Mouse (Mus musculus): ENCODE measurements around the gene Rab3d. TPM values are rescaled to one million over a fixed set of nuclear protein-coding genes. Genes with fewer than 3 reads are reported as not detected.
A peak's percentile ranks its signal among the peaks of the same experiment; 100 is the strongest.

Rab3d gene
- polyA plus RNA-seq, 1 experiment from 2014 or later, result 12.0 TPM

- Histone ChIP-seq H3K36me3 (replicated peaks) (no peaks in the 10 kb centered on the region), H3K27ac (replicated peaks) (no peak overlapping the region), H3K4me3 (replicated peaks) (no peak overlapping the region), H3K9ac (no peak overlapping the region), H3K4me1 (replicated peaks) (peaks cover 8% of the 10 kb centered on the region), H3K27me3 (peaks cover 22% of the 10 kb centered on the region), H3K4me2 (0 out of 2 replicates have a peak overlapping the region, but pooled peaks have one; percentile 67), H3K9me3 (replicated peaks) (no peaks in the 10 kb centered on the region)
- 76% methylated on average over 4 of the region's 4 CpGs for WGBS (ENCODE audit: insufficient replicate concordance)
- no peak for ATAC-seq (ENCODE audit: insufficient read depth)
Measured at GRCm38 (mm10) chr9:21937711-21938175, 19.8 kb upstream of the Rab3d start.

- 2% methylated on average over 43 of the region's 43 CpGs for WGBS (ENCODE audit: insufficient replicate concordance)
- Histone ChIP-seq H3K4me3 (replicated peaks) (peak within 1 kb of the TSS; percentile 49), H3K4me2 (peak within 1 kb of the TSS; percentile 67), H3K4me1 (replicated peaks) (peaks cover 12% of the 10 kb centered on the region), H3K27me3 (peaks cover 22% of the 10 kb centered on the region), H3K9me3 (replicated peaks) (no peaks in the 10 kb centered on the region), H3K9ac (0 out of 2 replicates have a peak within 1 kb of the TSS, but pooled peaks have one; percentile 0), H3K27ac (replicated peaks) (no peak within 1 kb of the TSS), H3K36me3 (replicated peaks) (no peaks in the 10 kb centered on the region)
- peak; percentile 86 for ATAC-seq (ENCODE audit: insufficient read depth)
Measured at GRCm38 (mm10) chr9:21936692-21937570, 18.9 kb upstream of the Rab3d start, which contains the start of gene Plppr2. Gene Plppr2 (plus strand): TSS chr9:21937033.

DNA sequence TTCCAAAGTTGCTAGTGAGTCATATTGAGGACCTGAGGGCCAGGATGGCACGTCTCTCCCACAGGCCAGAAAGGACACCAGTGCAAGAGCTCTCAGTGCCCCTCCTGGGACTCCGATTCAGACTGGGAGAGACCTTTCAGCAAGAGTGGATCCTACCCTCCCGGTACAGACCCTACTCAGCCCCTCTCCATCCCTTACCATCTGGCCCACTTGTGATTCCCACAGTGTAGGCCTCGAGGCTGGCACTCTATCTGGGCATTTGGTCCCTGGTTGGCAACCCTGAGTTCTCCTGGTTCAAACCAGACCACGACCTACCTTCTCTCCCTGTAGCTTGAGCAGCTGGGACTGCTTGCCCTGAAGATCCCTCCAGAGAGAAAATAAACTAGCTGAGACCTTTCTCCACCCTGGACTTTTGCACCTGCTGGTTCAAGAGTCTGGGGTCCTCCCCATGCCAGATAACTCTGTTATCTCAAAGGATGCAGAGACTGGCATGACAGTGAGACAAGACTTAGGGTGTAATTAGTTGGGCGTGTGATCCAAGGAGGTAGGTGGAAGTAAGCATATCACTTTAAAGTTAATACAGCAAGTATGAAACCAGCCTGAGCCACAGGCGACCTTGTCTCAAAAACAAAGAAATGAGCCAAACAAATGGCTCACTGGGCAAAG is 17.6 kb upstream of the Rab3d start:
- H3K27ac ChIP-seq (replicated peaks), result no peak overlapping the region
- H3K4me1 ChIP-seq (replicated peaks), result peaks cover 15% of the 10 kb centered on the region
- H3K27me3 ChIP-seq, result peaks cover 22% of the 10 kb centered on the region
- 50% methylated on average over 7 of the region's 7 CpGs for WGBS (ENCODE audit: insufficient replicate concordance)
- no peak overlapping the region for H3K9ac ChIP-seq
- no peak for ATAC-seq (ENCODE audit: insufficient read depth)
- H3K9me3 ChIP-seq (replicated peaks), result no peaks in the 10 kb centered on the region
- no peak overlapping the region for H3K4me2 ChIP-seq
- H3K36me3 ChIP-seq (replicated peaks), result no peaks in the 10 kb centered on the region
- H3K4me3 ChIP-seq (replicated peaks), result no peak overlapping the region

DNA sequence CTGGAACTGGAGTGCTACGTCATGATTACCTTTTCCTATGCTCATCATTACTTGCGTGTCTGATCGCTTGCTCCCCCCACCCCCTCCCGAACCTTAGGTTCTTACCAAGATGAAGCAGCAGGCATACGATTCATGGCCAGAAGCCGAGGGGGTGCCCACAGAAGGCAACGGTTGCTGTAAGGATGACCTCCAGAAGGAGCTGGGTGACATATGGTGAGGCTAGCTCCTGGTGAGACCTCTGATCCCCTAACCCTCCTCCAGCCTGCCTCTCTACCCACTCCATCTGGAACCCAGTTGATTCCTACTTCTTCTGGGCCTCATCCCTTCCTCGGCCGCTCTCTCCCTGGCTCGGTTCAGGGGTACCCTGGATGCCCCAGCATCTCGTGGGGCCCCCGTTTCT is 16.0 kb upstream of the Rab3d start:
- H3K4me2 ChIP-seq, result no peak overlapping the region
- H3K9me3 ChIP-seq (replicated peaks), result no peaks in the 10 kb centered on the region
- H3K36me3 ChIP-seq (replicated peaks), result no peaks in the 10 kb centered on the region
- 75% methylated on average over 12 of the region's 12 CpGs for WGBS (ENCODE audit: insufficient replicate concordance)
- peaks cover 22% of the 10 kb centered on the region for H3K27me3 ChIP-seq
- no peak overlapping the region for H3K4me3 ChIP-seq (replicated peaks)
- H3K27ac ChIP-seq (replicated peaks), result no peak overlapping the region
- peaks cover 15% of the 10 kb centered on the region for H3K4me1 ChIP-seq (replicated peaks)
- ATAC-seq (ENCODE audit: insufficient read depth), result no peak
- no peak overlapping the region for H3K9ac ChIP-seq

GRCm38 (mm10) chr9:21932445-21933137 is 14.6 kb upstream of the Rab3d start:
- Histone ChIP-seq H3K27ac (replicated peaks) (no peak overlapping the region), H3K4me3 (replicated peaks) (no peak overlapping the region), H3K4me1 (replicated peaks) (peaks cover 16% of the 10 kb centered on the region), H3K9me3 (replicated peaks) (no peaks in the 10 kb centered on the region), H3K36me3 (replicated peaks) (no peaks in the 10 kb centered on the region), H3K27me3 (peaks cover 22% of the 10 kb centered on the region), H3K4me2 (no peak overlapping the region), H3K9ac (no peak overlapping the region)
- 42% methylated on average over 12 of the region's 12 CpGs for WGBS (ENCODE audit: insufficient replicate concordance)
- no peak for ATAC-seq (ENCODE audit: insufficient read depth)

DNA sequence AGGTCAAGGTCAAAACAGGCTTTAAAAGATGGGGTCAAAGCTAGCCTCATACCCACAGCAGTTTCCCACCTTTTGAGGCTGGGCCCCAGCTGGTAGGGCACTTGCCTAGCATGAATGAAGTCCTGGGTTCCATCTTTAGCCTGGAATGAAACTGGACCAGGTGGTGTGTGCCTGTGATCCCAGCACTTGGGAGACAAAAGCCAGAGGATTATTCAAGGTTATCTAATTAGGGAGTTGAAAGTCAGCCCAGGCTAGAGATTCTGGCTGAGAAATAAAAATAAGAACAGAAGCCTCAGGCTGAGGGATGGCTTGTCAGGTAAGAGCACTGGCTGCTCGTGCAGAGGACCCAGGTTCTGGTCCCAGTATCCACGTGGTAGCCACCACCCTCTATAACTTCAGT is 14.0 kb upstream of the Rab3d start:
- ATAC-seq (ENCODE audit: insufficient read depth), result no peak
- peaks cover 19% of the 10 kb centered on the region for H3K4me1 ChIP-seq (replicated peaks)
- H3K9ac ChIP-seq, result no peak overlapping the region
- H3K36me3 ChIP-seq (replicated peaks), result no peaks in the 10 kb centered on the region
- no peak overlapping the region for H3K4me2 ChIP-seq
- no peak overlapping the region for H3K4me3 ChIP-seq (replicated peaks)
- peaks cover 22% of the 10 kb centered on the region for H3K27me3 ChIP-seq
- 38% methylated on average over 2 of the region's 2 CpGs for WGBS (ENCODE audit: insufficient replicate concordance)
- H3K27ac ChIP-seq (replicated peaks), result no peak overlapping the region
- H3K9me3 ChIP-seq (replicated peaks), result no peaks in the 10 kb centered on the region

DNA sequence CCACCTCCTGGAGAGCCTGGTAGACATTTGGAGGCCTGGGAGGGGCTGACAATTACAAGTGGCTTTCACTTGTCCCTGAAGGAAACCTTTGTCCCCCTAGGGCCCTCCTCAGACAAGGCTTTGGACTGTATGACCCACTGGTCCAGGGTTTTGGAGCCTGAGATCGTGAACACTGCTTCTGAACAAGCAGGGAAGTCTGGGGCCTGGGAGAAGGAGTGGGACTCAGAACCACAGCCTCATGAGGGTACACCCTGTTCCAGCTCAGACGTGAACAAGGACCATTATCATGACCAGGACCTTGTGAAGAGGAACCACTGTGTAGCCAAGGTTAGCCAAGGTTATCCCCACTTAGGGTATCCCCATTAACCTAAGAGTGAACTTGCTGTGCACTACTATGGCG is 11.2 kb upstream of the Rab3d start:
- no peak overlapping the region for H3K9ac ChIP-seq
- no peak overlapping the region for H3K4me2 ChIP-seq
- no peak overlapping the region for H3K4me3 ChIP-seq (replicated peaks)
- no peaks in the 10 kb centered on the region for H3K9me3 ChIP-seq (replicated peaks)
- peaks cover 6% of the 10 kb centered on the region; the same call in 1 of the 2 replicates for H3K36me3 ChIP-seq (replicated peaks)
- H3K27me3 ChIP-seq, result peaks cover 10% of the 10 kb centered on the region
- H3K4me1 ChIP-seq (replicated peaks), result peaks cover 36% of the 10 kb centered on the region
- no peak for ATAC-seq (ENCODE audit: insufficient read depth)
- no peak overlapping the region for H3K27ac ChIP-seq (replicated peaks)
- WGBS (ENCODE audit: insufficient replicate concordance), result 61% methylated on average over 3 of the region's 3 CpGs

- Histone ChIP-seq H3K27ac (replicated peaks) (peak within 1 kb of the TSS; percentile 31), H3K27me3 (no peaks in the 10 kb centered on the region; the same call in 1 of the 2 replicates), H3K9me3 (replicated peaks) (no peaks in the 10 kb centered on the region), H3K4me2 (peak within 1 kb of the TSS; percentile 60), H3K4me3 (replicated peaks) (peak within 1 kb of the TSS; percentile 48), H3K9ac (peak within 1 kb of the TSS; percentile 12; the same call in 1 of the 2 replicates), H3K36me3 (replicated peaks) (peaks cover 6% of the 10 kb centered on the region; the same call in 1 of the 2 replicates), H3K4me1 (replicated peaks) (peaks cover 46% of the 10 kb centered on the region)
- ATAC-seq (ENCODE audit: insufficient read depth), result peak; percentile 80
- WGBS (ENCODE audit: insufficient replicate concordance), result under 1% methylated on average over 28 of the region's 28 CpGs
Measured at GRCm38 (mm10) chr9:21927208-21927753, 9.3 kb upstream of the Rab3d start, which contains the start of the genes Ccdc159 and Tmem205. Gene Ccdc159 (plus strand): TSS chr9:21927471. Gene Tmem205 (minus strand): TSS chr9:21927556.

DNA sequence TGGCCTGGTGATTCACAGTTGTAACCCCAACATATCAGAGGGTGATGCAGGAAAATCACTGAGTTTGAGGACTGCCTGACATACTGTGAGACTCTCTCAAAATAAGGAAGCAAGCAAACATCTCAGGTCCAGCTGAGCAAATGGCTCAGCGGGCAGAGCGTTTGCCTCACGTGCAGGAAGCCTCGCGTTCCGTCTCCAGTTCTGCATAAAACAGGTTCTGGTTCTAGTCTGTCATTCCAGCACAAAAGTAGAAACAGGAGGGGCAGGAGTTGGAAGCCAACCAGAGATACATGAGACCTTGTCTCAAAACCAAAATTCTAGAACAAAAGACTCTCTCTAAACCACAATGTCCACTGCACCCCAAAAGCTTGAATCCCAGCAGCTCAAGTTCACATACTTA is 8.8 kb upstream of the Rab3d start:
- Histone ChIP-seq H3K9me3 (replicated peaks) (no peaks in the 10 kb centered on the region), H3K4me1 (replicated peaks) (peaks cover 43% of the 10 kb centered on the region), H3K4me2 (peak overlapping the region; percentile 60), H3K4me3 (replicated peaks) (peak overlapping the region; percentile 48), H3K27me3 (no peaks in the 10 kb centered on the region), H3K36me3 (replicated peaks) (peaks cover 6% of the 10 kb centered on the region), H3K9ac (peak overlapping the region; percentile 4; the same call in 1 of the 2 replicates), H3K27ac (replicated peaks) (peak overlapping the region; percentile 31)
- no peak for ATAC-seq (ENCODE audit: insufficient read depth)
- WGBS (ENCODE audit: insufficient replicate concordance), result 4% methylated on average over 6 of the region's 6 CpGs

DNA sequence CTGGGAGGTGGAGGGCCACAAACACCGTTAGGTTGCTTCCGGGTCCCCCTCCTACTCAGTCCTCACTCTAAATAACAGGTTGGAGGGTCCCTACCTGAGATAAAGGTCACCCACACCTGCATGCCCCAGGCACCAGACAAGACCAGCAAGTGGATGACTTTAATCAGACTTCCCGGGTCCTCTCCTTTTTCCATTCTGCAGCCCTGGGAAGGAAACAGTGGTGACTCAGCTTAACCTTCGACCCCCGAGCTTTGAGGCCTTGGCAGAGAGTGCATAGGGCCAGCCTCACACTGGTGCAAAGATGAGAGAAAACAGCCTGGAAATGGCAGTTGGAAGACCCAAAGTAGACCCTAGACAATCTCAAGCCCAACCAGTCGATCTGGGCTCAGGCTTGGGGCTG is 8.2 kb upstream of the Rab3d start:
- Histone ChIP-seq H3K27ac (replicated peaks) (peak overlapping the region; percentile 31), H3K4me1 (replicated peaks) (peaks cover 42% of the 10 kb centered on the region), H3K4me3 (replicated peaks) (peak overlapping the region; percentile 48), H3K27me3 (no peaks in the 10 kb centered on the region), H3K36me3 (replicated peaks) (peaks cover 6% of the 10 kb centered on the region), H3K9me3 (replicated peaks) (no peaks in the 10 kb centered on the region), H3K4me2 (peak overlapping the region; percentile 60), H3K9ac (0 out of 2 replicates have a peak overlapping the region, but pooled peaks have one; percentile 12)
- WGBS (ENCODE audit: insufficient replicate concordance), result 52% methylated on average over 6 of the region's 6 CpGs
- no peak for ATAC-seq (ENCODE audit: insufficient read depth)
